Mouse (Mus musculus) heart, embryonic 14.5 days (tissue): ENCODE data around the gene Serpine1. TPM values are rescaled to one million over a fixed set of nuclear protein-coding genes. Genes with fewer than 3 reads are reported as not detected.

Source experiments
- ATAC-seq: fragments of 200-750 bp; cut with Nextera tagmentation; 2 replicates; pipeline ENCODE4 v1.8.0; 2017; ENCODE audit warnings: low read depth, moderate TSS enrichment; ENCODE audit not compliant: insufficient number of reproducible peaks, insufficient read depth, low FRiP score
- H3K27ac ChIP-seq, 2 experiments: fragments of 200-500 bp in 1 of 2; fragments of 300-500 bp in 1 of 2; sonication (generic) in 1 of 2; replicated peaks in 1 of 2; 2 replicates each; pipeline ENCODE4 v1.5.1; 2012 to 2014; ENCODE audit warnings: low read depth in 2 of 2, low read length in 2 of 2, control low read depth in 1 of 2, mild to moderate bottlenecking in 1 of 2, mixed read lengths in 1 of 2; ENCODE audit not compliant: control insufficient read depth in 1 of 2, insufficient read depth in 1 of 2
- H3K27me3 ChIP-seq: fragments of 300-500 bp; sonication (generic); 2 replicates; pipeline ENCODE4 v1.6.1; 2014; ENCODE audit warnings: mild to moderate bottlenecking, low read length, control low read depth; ENCODE audit not compliant: control insufficient read depth, insufficient read depth
- H3K36me3 ChIP-seq: fragments of 300-500 bp; sonication (generic); 2 replicates; pipeline ENCODE4 v1.6.1; 2014; ENCODE audit warnings: mild to moderate bottlenecking, control low read depth, low read length, mixed read lengths; ENCODE audit not compliant: control insufficient read depth, insufficient read depth
- H3K4me1 ChIP-seq, 2 experiments: fragments of 200-500 bp in 1 of 2; fragments of 300-500 bp in 1 of 2; sonication (generic) in 1 of 2; 2 replicates each; pipeline ENCODE4 v1.6.1; 2012 to 2014; ENCODE audit warnings: low read length in 2 of 2, control low read depth in 1 of 2, mixed read lengths in 1 of 2; ENCODE audit not compliant: control insufficient read depth in 2 of 2, insufficient read depth in 2 of 2
- H3K4me2 ChIP-seq: fragments of 300-500 bp; sonication (generic); 2 replicates; pipeline ENCODE4 v1.6.1; 2014; ENCODE audit warnings: mild to moderate bottlenecking, low read length
- H3K4me3 ChIP-seq, 2 experiments: fragments of 200-500 bp in 1 of 2; fragments of 300-500 bp in 1 of 2; sonication (generic) in 1 of 2; 2 replicates each; pipeline ENCODE4 v1.5.1; 2012 to 2014; ENCODE audit warnings: low read length in 2 of 2, mild to moderate bottlenecking in 2 of 2, control low read depth in 1 of 2, low read depth in 1 of 2, moderate library complexity in 1 of 2; ENCODE audit not compliant: control insufficient read depth in 1 of 2, insufficient read depth in 1 of 2
- H3K9ac ChIP-seq: fragments of 300-500 bp; sonication (generic); 2 replicates; pipeline ENCODE4 v1.6.1; 2014; ENCODE audit warnings: mild to moderate bottlenecking, low read length
- H3K9me3 ChIP-seq: fragments of 300-500 bp; sonication (generic); 2 replicates; pipeline ENCODE4 v1.6.1; 2016; ENCODE audit warnings: low read length, control low read depth; ENCODE audit not compliant: control insufficient read depth
- WGBS: fragments of 180-500 bp; shearing (Covaris S2); extraction: QIAGEN DNeasy Blood & Tissue Kit; methylation state at CpG from one replicate; pipeline ENCODE4 v1.1.7; 2014; 5-methylcytosine and 5-hydroxymethylcytosine counted together
- polyA plus RNA-seq: library from polyadenylated mRNA; unstranded; fragments of >200 nt; fragmentation: Nextera tagmentation; extraction: Ambion mirVana; gene quantifications from 2 replicates; pipeline ENCODE4 v1.2.1, GENCODE M21; 2014

The Serpine1 gene
- polyA plus RNA-seq, 1 experiment from 2014 or later: 0.93 TPM

- no peak for ATAC-seq
- no peak overlapping the region for H3K4me3 ChIP-seq
- no peaks in the 10 kb centered on the region for H3K27me3 ChIP-seq
- H3K27ac ChIP-seq: no peak overlapping the region
- 0 out of 2 replicates have a peak, but pooled peaks cover 3% of the 10 kb centered on the region for H3K9me3 ChIP-seq
- WGBS: 68% methylated on average over 4 of the region's 4 CpGs
- H3K9ac ChIP-seq: 0 out of 2 replicates have a peak overlapping the region, but pooled peaks have one; percentile 34
- H3K4me2 ChIP-seq: 0 out of 2 replicates have a peak overlapping the region, but pooled peaks have one; percentile 35
- H3K4me1 ChIP-seq: peaks cover 6 to 8% of the 10 kb centered on the region in 2 experiments; a peak in 2 of 4 replicates
- H3K36me3 ChIP-seq: 0 out of 2 replicates have a peak, but pooled peaks cover 3% of the 10 kb centered on the region
Observed at GRCm38 (mm10) chr5:137106434-137106833, 34.4 kb upstream of the Serpine1 start.

- 83% methylated on average over 2 of the region's 2 CpGs for WGBS
- peaks cover 6 to 8% of the 10 kb centered on the region in 2 experiments; a peak in 2 of 4 replicates for H3K4me1 ChIP-seq
- no peaks in the 10 kb centered on the region for H3K9me3 ChIP-seq
- H3K9ac ChIP-seq: no peak overlapping the region
- no peak overlapping the region for H3K4me3 ChIP-seq
- H3K4me2 ChIP-seq: no peak overlapping the region
- no peak overlapping the region for H3K27ac ChIP-seq
- no peaks in the 10 kb centered on the region for H3K27me3 ChIP-seq
- no peak for ATAC-seq
- no peaks in the 10 kb centered on the region for H3K36me3 ChIP-seq
Observed at GRCm38 (mm10) chr5:137103969-137104368, 31.9 kb upstream of the Serpine1 start.

GRCm38 (mm10) chr5:137102575-137103522, 30.8 kb upstream of the Serpine1 start:
- H3K4me3 ChIP-seq: no peak overlapping the region

DNA sequence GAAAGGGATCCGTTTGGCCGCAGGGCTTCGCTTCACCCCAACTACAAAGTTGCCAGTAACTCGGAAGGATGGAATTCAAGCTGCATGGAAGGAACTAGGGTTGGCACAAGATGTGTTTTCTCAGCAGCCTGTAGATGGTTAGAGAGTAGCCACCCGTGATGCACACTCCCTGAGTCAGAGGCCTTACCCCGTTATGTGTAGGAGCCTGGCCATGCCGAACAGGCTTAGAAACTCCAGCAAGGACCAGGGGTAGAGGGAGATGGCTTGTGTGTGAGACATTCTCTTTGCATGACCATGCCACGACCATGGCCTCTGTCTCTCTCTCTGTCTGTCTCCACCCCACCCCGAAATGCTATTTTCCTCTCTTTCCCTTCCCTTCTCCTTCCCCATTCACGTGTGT, 30.0 kb upstream of the Serpine1 start:
- no peaks in the 10 kb centered on the region for H3K36me3 ChIP-seq
- no peak for ATAC-seq
- H3K9ac ChIP-seq: no peak overlapping the region
- H3K4me2 ChIP-seq: no peak overlapping the region
- H3K4me3 ChIP-seq: no peak overlapping the region
- H3K27me3 ChIP-seq: no peaks in the 10 kb centered on the region
- WGBS: 71% methylated on average over 10 of the region's 10 CpGs
- no peaks in the 10 kb centered on the region for H3K9me3 ChIP-seq
- peaks cover 6 to 8% of the 10 kb centered on the region in 2 experiments; a peak in 2 of 4 replicates for H3K4me1 ChIP-seq
- no peak overlapping the region for H3K27ac ChIP-seq

More at GRCm38 (mm10) chr5:137102575-137103522, 30.8 kb upstream of the Serpine1 start:
- H3K4me2 ChIP-seq: peak overlapping the region; percentile 46
- ATAC-seq: peak; percentile 37
- H3K27ac ChIP-seq: no peak overlapping the region
- no peaks in the 10 kb centered on the region for H3K9me3 ChIP-seq
- 46% methylated on average over 28 of the region's 28 CpGs for WGBS
- H3K27me3 ChIP-seq: no peaks in the 10 kb centered on the region
- H3K9ac ChIP-seq: peak overlapping the region; percentile 46; the same call in 1 of the 2 replicates
- H3K4me1 ChIP-seq: peaks cover 6 to 8% of the 10 kb centered on the region in 2 experiments; a peak in 2 of 4 replicates
- H3K36me3 ChIP-seq: no peaks in the 10 kb centered on the region

- no peak for ATAC-seq
Observed at GRCm38 (mm10) chr5:137100660-137101059, 28.6 kb upstream of the Serpine1 start.

DNA sequence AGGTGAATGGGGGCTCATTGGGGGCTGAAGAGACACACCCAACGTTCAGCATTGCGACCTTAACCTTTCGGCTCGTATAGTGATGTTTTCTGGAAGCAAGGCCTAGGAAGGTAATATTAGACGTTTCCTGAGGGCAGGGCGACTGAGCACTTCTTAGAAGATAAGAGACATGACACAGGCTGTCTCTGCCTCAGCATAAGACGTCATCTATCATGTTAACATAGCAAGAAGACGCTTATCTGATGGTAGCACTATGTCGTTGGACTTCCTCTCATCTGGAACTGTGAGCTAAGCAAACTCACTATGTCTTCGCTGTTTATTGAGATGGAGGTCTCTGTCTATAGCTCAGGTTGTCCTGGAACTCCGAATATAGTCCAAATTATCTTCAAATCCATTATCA, 26.4 kb upstream of the Serpine1 start:
- no peak overlapping the region for H3K4me2 ChIP-seq
- H3K9ac ChIP-seq: no peak overlapping the region
- ATAC-seq: no peak
- H3K9me3 ChIP-seq: no peaks in the 10 kb centered on the region
- no peak overlapping the region for H3K27ac ChIP-seq
- WGBS: 59% methylated on average over 11 of the region's 11 CpGs
- H3K4me1 ChIP-seq: peaks cover 6 to 9% of the 10 kb centered on the region in 2 experiments; a peak in 3 of 4 replicates
- no peaks in the 10 kb centered on the region for H3K27me3 ChIP-seq
- H3K36me3 ChIP-seq: no peaks in the 10 kb centered on the region
- no peak overlapping the region for H3K4me3 ChIP-seq

More at GRCm38 (mm10) chr5:137100660-137101059, 28.6 kb upstream of the Serpine1 start:
- WGBS: 53% methylated on average over 4 of the region's 4 CpGs
- Histone ChIP-seq H3K27ac (no peak overlapping the region), H3K27me3 (no peaks in the 10 kb centered on the region), H3K4me1 (peaks cover 6 to 8% of the 10 kb centered on the region in 2 experiments; a peak in 3 of 4 replicates), H3K4me3 (no peak overlapping the region), H3K9me3 (no peaks in the 10 kb centered on the region), H3K4me2 (no peak overlapping the region), H3K36me3 (no peaks in the 10 kb centered on the region), H3K9ac (no peak overlapping the region)

GRCm38 (mm10) chr5:137096037-137096436, 24.0 kb upstream of the Serpine1 start:
- no peak overlapping the region for H3K9ac ChIP-seq
- no peaks in the 10 kb centered on the region for H3K9me3 ChIP-seq
- H3K4me1 ChIP-seq: peaks cover 4 to 8% of the 10 kb centered on the region in 2 experiments; a peak in 3 of 4 replicates
- peak overlapping the region; percentile 41 to 44; a peak in 1 of 4 replicates for H3K27ac ChIP-seq
- no peaks in the 10 kb centered on the region for H3K27me3 ChIP-seq
- H3K36me3 ChIP-seq: no peaks in the 10 kb centered on the region
- no peak overlapping the region for H3K4me3 ChIP-seq
- no peak overlapping the region for H3K4me2 ChIP-seq
- no peak for ATAC-seq
- 19% methylated on average over 1 of the region's 1 CpGs for WGBS
